Mouse (Mus musculus) left cerebral cortex, postnatal 10 days (tissue): ENCODE data around the gene Ppp2r5b. TPM values are rescaled to one million over a fixed set of nuclear protein-coding genes. Genes with fewer than 3 reads are reported as not detected.

Source experiments
- DNase-seq, 2 experiments: peaks; one replicate each; pipeline ENCODE4 v3.0.0; 2021 to 2022; ENCODE audit warnings: low spot score in 2 of 2, mixed read lengths in 1 of 2; ENCODE audit errors: extremely low spot score in 1 of 2
- intact Hi-C: fragments of 180-260 bp; cut with DNase I; formaldehyde crosslinking; loops from one replicate; pipeline ENCODE4 v1.15.1; 2025
- total RNA-seq, 2 experiments: library from RNA; stranded (reverse); gene quantifications; 2 replicates each; pipeline ENCODE4 v1.2.3; 2021

Ppp2r5b gene
- total RNA-seq: 100 to 1,000 TPM; 214 to 224 TPM

DNA sequence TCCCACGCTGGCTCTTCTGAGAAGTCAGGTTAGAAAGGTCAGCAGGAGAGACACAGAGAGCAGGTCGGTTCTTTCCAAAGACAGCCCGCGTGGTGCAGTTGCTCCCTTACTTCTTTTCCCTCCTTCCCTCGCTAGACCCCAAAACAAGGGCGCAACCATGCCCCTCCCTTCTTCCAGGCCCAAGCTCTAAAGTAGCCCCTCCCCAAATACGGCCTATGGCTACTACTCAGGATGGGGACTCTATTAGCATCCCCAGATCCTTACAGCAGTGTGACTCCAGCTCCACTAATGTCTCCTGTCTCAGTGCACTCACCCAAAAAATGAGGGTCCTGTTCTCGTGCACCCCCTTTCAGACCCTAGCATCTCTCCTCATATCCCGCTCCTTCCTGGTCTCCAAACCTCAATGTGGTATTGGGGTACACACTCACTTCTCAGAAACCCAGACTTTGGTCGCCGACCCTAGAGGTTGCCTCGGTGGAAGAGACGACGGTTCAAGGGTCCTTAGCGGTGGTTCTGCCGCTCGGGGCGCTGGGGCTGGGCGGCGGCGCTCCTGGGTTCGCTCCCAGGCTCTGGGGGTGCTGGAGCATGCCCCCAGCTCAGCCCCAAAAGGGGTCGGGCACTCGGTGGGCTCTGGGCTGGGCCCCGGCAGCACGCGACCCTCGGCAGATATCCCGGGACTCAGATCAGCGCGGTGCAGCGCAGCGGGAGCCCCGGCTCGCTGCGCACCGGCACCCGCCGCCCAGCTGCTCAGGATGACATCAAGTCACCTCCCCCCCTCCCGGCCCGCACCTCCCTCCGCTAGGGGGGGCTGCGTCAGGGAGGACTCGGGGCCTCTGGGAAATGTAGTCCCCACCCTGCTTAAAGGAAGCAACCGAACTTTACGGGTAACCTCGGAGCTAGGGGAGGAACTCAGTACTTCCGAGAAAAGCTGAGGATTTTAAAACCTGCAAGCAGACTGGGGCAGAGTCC, at the start of gene Ppp2r5b:
Gene Ppp2r5b (minus strand): TSS at position 789 of the 969 bp plus-strand sequence.
- peak; percentile 92 to 96 for DNase-seq
- intact Hi-C loops: loop anchor here (2.0 kb wide), 1 partner anchor 95 kb away; the partner anchor contains the start of genes Arl2 and Batf2

DNA sequence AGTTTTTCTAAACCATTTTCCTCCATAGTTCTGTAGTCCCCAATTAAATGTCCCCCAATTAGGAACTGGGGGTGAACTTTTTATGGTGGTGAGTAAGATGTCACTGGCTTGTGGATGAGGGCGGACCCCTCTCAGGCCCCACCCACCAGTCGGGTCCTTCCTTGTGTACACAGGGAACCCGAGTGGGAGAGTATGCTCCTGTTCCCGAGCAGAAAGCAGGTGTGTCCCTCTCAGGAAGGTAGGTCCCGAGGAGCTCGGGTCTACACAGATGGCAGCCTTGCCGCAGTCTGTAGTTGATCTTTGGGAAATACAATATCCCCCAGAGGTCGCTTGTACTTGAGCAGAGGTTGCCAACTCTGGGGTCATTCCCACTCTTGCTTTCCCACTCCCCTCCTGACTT, 49.6 kb upstream of the Ppp2r5b start:
- intact Hi-C loops: no loop called here
- DNase-seq: no peak

DNA sequence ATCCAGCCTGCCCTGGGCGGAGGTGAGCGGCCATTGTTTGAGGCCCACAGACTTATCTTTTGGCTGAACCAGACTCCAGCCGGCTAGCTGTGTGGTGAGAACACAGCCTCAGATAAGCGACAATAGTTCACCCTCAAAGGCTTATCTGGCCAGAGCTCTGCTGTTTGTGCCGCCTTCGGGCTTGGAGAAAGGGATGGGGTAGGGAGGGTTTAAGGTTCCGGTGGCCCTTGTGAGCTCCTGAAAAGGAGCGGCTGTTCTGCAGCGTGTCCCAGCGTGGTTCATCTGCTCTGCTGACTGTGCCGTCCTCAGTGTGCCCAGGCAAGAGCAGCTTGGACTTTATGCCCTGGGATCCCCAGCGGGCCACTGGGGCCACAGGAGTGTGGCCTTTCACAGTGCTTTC, 48.8 kb upstream of the Ppp2r5b start:
- intact Hi-C loops: no loop called here
- DNase-seq: no peak

DNA sequence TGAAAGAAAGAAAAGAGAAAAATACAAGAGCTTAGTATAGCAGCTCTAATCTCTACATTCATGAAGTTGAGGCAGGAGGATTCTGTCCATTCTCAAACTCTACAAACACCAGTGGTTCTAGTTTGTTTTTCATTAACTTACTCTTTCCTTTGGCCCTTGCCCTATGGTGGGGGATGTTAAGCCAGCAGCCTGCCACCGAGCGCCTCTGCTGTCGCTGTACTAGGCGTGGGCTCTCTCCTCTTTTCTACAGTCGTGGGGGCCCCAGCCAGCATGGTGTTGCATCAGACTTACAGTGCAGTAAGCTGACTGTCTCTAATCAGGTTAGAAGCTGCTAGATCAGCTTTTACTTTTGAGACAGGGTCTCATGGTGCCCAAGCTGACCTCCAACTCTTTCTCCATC, 47.3 kb upstream of the Ppp2r5b start:
- intact Hi-C loops: no loop called here
- no peak for DNase-seq

DNA sequence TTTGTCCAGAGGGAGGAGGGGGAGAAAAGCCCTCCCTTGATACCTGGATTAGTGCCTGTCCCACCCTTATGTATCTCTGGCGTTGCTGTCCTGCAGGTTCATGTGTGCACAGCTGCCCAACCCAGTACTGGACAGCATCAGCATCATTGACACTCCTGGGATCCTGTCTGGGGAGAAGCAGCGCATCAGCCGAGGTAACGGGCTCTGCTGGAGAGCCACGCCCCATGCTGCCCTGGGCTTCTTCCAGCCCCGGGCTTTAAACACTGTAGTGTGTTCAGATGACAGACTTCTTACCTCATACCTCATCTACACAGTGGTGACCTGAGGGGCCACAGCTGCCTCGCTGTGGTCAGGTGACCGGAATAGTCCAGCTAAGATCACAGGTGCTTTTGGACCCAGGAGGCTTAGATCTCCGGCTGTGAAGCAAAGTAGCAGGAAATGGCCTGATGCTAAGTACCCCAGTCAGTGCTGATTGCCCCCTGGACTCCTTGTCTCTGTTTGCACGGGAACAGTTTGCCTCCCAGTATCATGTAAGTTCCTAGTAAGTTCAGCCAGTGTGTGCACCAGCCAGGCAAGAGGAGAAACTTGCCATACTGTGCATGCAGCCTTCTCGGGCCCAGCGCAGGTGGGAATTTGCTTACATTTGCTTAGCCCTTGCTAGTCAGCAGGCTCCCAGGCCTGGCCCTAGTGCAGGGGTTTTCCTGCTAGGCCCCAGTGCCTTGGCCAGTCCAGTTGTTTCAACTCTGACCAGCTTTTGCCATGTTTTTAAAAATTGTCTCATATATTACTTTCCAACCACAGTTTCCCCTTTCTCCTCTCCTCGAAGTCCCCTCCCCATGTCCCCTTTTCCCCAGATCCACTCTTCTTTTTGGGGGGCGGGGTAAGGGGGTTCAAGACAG, 45.7 kb upstream of the Ppp2r5b start:
- DNase-seq: no peak
- intact Hi-C loops: no loop called here

DNA sequence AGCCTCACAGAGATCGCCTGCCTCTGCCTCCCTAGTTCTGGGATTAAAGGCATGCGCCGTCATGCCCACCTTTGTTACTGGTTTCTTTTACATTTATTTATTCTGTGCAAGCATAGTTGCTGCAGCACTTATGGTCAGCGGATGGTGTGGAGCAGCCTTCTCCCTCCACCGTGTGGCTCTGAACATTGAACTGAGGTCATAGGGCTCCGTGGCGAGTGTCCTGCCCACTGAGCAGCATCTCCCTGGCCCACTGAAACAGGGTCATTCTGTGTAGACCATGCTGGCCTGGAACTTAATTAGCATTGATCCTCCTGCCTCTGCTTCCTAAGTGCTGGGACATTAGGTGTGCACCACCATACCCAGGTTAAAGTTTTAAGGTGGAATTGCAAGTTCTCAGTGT, 44.9 kb upstream of the Ppp2r5b start:
- intact Hi-C loops: no loop called here

DNA sequence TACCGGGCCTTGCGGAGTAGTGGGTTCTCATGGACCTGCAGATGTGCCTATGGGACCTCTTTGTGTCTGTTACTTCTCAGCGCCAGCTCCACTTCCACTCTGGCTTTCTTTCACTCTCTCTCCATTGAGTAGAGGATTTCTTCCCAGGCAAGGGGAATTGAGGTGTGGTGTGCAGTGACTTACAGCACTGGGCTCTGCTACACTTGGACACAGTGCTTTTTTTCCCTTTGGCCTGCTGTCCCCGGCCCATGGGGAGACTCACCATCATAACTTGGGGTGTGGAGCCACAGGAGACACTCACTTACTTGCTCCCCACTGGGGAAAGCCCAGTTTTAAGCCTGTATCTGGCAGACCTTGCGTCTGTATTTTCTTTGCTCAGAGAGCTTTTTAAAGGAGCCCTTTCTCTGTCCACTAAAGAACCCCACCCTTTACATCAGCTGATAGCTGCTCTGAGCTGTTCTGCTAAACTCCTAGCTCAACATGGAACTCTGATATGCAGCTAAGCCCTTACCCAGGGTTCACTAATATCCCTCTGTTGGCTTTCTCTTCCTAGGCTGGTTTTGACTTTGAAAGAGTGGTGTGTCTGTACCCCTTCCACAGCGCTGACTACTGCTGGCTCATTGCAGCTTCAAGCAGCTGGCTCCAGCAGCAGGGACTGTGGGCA, 43.9 kb upstream of the Ppp2r5b start:
- no peak for DNase-seq
- intact Hi-C loops: no loop called here

More for the DNA sequence above, 44.9 kb upstream of the Ppp2r5b start:
- no peak for DNase-seq

DNA sequence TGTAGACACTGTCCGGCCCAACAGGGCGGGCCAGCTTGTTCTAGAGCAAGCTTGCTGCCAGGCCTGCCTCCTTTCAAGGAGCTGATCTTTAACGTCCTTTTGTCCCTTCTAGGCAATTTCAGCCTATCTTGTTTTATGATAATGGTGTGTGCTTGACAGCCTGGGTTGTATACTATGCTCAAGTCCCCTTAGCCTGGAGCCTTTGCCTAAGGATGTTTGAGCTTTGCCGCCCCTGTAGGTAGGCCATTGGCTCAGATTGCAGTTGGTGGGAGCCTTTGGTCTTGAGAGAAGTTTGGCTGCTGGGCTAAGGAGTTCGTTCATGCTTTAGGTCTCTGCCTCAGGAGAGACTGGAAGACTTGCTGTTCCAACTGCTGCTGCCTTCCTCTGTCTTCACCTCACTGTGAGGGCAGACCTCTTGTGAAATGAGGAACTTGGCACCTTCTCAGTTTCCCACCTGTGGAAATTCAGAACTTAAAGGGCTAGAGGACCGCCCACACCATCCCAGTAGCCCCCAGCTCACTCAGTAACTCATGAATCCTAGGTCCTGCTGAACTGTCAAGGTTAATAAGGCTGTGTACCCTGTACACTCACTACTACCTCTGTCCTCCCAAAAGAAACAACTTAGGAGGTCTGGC, 42.9 kb upstream of the Ppp2r5b start:
- DNase-seq: no peak
- intact Hi-C loops: no loop called here

DNA sequence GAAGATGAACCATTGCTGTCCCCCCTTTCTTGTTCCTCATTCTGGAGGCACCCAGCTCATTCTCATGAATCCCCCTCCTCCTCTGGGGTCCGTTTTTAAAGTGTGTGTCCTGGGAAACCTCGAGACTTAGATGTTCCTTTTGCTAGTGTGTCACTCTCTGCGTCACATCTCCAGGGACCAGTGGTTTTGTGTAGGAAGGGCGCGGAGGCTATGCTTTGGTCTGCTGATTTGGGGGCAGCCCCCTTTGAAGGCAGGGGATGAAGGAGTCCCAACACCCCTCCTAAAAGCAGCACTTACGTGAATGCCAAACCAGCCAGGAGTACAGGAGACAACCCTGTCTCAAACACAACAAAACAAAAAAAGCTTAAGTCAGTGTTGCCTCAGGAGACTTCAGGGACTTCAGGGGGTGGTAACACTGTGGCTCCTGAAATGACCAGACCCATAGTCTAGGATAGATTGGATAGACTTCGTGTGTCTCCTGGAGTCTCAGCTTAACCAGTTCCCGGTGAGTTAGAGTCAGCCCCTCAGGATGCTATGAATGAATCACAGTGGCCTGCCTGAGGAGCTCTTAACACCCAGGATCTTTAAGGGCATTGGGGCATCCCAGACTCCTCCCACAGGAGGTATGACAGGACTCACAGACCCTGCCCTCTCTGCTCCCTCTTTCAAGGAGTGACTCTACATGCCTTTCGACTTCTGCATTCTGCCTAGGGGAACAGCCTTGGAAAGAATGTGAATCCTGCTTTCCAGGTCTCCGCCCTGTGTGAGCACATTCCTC, 42.2 kb upstream of the Ppp2r5b start:
- DNase-seq: peak in 1 of 2 experiments; percentile 65
- intact Hi-C loops: no loop called here

DNA sequence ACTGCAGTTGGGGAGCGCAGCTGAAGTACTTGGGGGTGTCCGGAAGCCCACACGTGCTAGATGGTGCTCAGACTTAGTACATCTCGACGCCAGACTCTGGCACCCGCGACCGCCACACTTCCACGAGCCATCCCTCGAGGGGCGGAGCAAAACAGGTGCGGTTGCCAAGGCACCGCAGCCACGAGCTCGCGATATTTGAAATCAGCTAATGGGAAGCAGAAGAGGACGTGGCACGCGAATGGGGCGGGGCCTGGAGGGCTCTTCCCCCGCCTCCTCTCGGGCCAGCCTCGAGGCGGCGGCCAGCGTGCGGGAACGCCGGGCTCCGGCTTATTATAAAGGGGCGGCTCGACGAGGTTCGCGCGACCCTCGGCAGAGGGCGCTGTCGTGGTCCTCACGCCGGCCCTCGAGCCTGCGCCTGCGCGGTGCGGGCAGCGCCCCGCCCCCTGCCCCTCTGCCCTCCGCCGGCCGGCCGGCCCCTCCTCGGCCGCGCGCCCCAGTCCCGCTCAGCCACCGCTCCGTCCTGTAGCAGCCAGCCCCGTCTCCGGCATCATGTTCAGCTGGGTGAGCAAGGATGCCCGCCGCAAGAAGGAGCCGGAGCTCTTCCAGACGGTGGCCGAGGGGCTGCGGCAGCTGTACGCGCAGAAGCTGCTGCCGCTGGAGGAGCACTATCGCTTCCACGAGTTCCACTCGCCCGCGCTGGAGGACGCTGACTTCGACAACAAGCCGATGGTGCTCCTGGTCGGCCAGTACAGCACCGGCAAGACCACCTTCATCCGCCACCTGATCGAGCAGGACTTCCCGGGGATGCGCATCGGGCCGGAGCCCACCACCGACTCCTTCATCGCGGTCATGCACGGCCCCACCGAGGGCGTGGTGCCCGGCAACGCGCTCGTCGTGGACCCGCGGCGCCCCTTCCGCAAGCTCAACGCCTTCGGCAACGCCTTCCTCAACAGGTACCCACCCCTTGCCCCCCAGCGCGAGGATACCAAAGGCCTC, 41.1 kb upstream of the Ppp2r5b start, which contains the start of gene Ehd1:
Gene Ehd1 (plus strand): TSS at position 300 of the 996 bp plus-strand sequence.
- intact Hi-C loops: no loop called here
- peak; percentile 95 to 98 for DNase-seq

DNA sequence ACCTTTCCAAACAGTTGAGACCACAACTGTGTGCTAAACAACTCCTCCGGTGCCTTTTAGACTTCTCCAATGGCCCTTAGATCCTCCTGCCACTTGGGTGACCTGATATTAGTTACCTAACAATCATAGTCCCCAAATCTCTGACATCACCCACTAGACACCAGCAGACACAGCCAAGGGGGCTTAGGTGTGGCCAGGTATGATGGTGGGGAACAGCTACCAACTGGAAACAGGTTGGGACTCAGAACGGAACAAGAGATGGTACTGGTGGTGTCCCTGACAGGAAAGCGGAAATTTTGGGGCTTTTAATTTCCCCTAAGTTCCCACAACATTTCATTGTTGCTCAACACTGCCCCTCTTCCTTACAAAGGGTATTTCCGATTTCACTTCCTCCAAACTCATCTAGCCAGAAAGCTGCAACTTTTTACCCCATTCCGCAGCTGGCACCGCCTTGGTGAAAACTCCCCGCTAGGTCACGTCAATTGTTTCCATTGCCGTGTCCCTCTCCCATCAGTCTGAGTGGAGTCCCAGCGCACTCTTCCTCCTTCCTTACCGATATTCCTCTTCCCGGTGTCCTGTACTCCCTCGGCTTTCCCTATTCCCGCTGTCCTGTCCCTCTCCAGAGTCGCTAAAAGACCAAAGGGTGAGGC, 40.2 kb upstream of the Ppp2r5b start:
- no peak for DNase-seq
- intact Hi-C loops: no loop called here

DNA sequence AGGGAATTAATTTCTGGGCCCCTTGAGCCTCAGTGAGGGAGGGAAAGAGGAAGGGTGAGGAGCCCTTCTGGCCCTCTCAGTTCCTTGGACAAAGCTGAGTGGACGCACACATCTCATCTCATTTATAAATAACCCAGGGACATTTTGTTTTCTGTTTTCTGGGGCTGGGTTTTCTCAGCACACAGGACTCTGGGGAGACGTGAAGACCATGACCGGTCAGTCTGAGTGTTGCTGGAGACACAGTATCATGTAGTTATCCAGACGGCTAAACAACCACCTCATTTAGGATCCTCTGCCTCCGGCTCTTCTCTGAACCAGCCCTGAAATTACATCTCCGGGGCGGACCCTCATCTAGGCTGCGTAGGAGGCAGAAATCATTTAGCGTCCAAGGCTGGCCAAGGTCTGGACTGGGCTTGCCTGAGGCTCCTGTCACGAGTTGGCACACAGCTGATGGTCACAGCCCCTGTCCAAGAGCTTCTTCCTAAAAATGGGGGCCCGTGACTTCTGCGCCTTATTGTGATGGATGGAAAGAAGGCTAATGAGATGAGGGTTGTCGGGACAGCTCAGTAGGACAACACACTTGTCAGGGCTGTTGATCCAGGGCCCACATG, 38.4 kb upstream of the Ppp2r5b start:
- intact Hi-C loops: no loop called here
- no peak for DNase-seq

DNA sequence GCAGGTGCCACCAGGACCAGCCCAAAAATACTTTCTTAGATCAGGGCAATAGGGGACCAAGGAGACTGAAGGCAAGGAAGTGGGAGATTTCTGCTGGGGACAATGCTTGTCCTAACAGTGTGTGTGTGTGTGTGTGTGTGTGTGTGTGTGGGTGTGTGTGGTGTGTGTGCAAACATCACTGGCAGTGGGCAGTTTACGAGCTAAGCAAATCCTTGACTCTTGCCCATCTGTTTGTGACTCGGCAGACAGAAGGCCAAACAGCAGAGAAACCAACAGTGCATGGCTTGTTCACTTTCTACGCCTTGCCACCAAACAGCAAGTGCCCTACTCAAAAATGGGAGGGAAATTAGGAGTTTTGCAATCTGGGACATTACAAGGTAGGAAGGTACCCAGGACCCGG, 37.9 kb upstream of the Ppp2r5b start:
- DNase-seq: no peak
- intact Hi-C loops: no loop called here

DNA sequence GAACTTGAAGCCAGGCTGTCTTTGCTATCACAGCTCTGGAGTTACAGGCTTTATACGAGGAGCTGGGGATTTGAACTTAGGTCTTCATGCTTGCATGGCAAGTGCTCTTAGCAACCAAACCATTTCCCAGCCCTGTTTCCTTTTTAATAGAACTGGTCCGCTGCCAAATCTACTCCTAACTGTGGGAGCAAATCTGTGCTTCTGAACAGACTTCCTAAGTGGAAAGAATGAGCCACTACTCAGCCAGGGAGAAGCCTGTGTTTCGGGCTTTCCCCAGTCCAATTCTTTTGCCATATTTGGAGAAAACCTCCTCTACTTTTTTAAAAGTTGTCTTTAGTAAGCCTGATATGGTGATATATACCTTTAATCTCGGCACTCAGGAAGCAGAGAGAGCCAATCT, 37.1 kb upstream of the Ppp2r5b start:
- intact Hi-C loops: no loop called here

DNA sequence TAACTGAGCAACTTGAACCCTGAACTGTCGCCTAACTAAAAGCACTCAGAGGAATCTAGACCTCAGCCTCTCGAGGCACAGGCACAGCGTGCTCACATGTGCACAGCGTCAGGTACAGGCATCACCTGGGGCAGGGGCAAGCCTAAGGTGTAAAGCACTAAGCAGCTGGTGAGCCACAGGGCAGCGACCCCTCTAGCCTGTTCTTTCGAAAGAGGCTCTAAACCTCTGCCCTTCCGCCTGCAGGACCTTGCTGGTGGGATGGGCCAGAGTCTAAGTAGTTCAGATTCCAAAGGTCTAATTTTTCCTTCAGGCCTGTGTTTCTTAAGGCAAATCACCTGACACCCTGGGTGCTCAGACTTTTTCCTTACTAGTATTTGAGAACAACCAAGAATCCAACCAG, 36.4 kb upstream of the Ppp2r5b start:
- DNase-seq: no peak
- intact Hi-C loops: no loop called here

More for the DNA sequence above, 37.1 kb upstream of the Ppp2r5b start:
- peak in 1 of 2 experiments; percentile 38 for DNase-seq

DNA sequence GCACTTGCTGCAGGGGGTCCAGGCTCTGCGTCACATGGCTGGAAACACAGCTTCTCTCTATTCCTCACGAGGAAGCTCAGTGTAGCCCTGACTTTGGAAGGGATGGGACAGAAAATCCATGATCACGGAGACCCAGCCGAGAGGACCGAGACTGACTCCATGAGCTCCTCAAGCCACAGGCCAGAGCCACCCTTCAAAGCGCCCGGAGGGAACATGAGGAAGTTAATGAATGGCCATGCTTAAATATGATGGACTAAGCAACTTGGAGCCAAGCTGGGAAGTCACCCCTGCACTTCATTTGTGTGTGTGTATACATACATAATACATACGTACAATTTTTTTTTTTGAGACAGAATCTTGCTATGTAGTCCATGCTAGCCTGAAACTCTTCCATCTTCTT, 35.5 kb upstream of the Ppp2r5b start:
- intact Hi-C loops: no loop called here
- no peak for DNase-seq
